Mouse (Mus musculus): ENCODE measurements around the gene Rfx4.

Rfx4 gene

DNA sequence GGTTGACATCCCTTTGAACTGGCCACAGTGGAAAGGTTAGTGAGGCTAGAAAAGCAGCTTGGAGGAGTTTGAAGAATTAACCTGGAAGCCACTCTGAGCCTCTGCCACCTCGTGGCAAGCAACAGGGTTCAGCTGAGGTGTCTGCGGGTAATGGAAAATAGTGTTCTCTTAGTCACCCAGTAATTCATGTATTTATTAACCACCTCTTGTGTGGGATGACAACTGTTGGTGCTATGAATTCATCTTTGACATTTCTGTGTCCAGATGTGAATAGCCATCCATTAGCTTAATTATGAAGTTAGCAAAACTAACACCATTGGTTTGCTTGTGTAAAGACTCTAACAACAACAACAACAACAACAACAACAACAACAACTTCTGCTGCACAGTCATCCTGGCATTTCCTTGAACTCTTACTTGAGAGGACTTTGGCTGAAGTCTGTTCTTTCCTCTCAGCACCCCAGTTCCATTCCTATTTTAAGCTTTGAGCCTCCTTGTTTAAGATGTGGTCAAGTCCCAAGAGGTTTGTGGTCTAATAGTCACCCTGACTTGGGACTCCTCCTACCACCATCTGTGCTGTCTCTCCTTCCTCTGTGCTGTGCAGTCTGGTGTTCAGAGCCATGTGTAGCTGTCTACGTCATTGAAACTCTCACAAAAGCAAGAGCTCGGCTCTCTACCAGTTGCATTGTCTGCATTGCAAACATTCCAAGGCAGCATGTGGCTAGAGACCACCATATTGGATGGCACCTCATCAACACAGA is 60.0 kb downstream of the Rfx4 start:
- no peak for DNase-seq (ENCODE audit: low spot score)

DNA sequence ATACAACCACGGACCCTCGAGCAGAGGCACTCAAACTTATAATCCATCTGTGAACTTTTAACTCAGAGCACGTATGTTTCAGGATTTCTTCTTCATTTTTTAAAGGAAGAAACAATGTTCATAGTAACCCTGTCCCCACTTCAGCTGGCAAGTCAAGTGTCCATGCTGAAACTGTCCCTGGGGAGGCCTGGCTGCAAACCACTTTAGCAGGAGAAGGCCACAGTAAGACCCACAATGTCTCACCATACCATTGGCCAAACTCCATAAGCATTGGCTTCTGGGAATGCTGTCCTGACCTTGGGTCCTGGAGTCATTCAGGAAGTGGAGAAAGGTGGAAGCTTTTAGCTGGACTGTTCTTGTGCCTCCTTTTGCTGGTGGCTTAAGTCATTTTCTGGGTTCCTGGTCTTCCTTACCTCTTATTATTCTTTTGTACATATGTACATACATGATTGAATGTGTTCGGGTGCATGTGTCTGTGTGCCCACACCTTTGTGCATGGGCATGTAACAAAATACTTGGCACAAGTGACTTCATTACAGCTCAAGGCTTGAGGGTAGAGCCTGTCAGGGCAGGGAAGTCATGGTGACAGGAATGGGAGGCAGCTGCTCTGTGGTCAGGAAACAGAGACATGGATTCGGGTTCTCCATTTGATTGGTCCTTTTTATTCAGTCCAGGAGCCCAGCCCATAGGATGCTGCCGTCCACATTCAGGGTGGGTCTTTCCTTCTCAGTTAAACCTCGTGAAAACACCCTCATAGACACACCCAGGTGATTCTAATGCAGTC is 61.4 kb downstream of the Rfx4 start:
- no peak for DNase-seq (ENCODE audit: low spot score)

DNA sequence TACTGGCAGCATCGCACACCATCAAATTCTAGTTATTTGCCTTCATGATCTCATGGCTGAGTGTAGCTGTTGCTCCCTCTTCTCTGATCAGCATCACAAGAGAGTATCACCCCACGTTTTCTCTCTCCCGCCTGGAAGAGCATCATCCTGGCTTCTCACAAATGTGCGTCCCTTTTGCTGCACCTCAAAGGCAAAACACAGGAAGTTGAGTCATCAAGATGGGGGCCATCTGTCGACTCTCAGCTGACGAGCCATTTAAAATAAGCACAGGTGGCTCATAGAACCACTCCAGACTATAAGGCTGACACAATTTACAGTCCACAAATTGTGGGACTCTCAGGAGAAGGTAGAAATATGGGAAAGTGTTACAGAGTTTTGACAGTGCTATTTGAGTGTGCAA is 63.8 kb downstream of the Rfx4 start:
- DNase-seq (ENCODE audit: low spot score) = no peak

DNA sequence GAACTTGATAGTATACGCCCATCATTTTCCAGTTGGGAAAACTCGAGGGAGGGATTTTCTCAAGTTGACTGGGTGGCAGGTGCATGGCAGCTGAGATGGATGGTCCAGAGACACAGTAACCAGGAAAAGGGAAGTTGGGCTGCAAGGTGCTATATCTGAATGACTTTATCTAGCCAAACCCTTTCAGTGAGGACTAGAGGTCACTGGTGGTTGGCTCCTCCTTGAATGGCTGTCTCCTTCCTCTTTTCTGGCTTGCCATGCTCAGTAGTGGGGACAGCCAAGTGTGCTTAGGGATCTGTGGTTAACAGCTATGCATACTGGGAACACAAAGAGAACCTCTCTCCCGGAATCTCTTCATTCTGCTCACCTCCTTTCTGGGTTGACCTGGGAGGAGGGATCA is 64.4 kb downstream of the Rfx4 start:
- DNase-seq (ENCODE audit: low spot score) = no peak

DNA sequence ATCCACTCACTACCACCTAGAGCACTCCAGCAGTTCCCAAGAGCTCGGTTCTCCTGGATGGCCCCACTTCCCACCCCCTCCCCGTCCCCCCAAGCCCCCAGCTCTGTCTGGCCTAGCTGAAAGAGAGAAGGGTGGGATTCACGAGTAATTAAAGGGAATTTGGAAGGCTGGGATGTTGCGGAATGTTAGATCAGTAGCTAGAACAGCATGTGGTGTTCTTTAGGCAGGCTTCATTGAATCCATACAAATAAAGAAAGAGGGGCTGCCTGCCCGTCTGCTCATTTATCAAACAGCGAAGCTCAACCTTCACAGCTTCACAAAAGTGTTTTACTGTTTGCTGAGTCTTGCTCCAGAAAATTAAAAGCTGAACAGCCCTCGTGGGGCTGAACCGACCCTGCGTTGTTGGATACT is 66.9 kb downstream of the Rfx4 start:
- no peak for DNase-seq (ENCODE audit: low spot score)

DNA sequence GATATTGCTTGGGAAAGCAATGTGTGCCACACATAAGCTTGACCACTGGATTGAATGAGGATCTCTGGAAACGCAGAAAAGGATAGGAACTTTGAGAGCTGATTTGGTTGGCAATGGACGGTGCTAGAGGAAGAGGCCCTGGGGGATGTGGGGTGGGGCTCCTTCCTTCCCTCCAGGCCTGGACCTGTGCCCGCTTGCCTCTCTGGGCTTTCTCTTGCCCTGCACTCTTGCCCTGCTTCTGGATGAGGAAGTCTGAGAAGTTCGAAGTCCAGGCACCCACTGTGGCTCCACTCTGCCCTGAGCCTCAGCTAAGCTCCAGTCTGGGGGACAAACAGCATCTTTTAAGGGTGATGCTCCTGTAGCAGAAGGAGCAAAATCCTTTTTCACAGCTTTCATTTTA is 67.8 kb downstream of the Rfx4 start:
- DNase-seq (ENCODE audit: low spot score) = no peak

DNA sequence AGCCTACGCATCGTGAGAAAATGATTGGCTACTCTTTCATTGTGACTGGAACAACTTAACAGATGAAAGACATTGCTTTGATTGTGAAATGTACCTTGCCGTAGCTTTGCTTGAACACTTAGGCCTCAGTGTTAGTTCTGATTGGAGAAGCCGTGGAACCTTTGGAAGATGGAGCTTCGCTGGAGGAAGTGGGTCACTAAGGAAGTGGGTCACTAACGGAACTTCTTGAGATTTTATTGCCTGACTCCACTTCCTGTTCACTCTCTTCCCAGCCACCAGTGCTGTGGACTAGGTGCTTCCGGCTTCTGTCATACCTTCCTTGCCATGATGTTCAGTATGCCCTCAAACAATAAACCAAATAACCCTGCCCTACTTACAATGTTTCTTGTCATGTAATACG is 73.1 kb downstream of the Rfx4 start:
- no peak for DNase-seq (ENCODE audit: low spot score)

DNA sequence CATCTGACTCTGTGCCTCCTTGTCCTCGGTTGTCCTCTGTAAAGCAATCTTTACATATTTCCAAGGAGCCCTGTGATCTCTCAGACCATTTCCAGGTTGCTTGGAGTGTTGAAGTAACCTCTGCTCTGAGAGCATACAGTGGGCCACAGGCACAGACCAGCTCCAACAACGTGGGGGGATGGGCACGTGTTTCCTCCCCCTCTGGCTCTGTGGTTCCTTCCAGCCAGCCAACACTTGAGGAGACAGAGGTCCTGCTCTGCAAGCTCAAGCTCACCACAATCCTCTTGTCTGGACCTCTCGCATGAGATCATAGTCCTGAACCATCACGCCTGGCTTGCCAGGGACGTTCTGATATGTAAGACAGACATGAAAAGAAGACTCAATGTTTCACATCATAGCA is 79.7 kb downstream of the Rfx4 start:
- DNase-seq (ENCODE audit: low spot score) = no peak

DNA sequence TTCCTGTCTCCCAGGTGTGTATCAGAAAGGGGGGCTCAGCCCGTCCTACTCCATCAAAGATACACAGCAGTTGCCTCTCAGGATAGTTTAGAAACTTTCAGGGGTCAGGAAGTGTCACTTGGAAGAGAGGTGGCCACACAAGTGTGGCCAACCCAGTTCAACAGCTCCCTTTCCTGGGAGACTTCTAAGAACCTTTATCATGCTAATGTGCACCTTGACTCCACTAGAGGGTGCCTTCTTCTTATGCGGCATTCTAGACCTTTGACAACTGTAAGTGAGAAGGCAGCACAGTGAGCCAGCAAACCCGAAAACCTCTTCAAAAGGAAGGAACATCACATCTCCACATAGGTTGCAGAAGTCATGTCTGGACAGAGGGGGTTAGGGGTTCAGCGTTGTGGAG is 80.2 kb downstream of the Rfx4 start:
- DNase-seq (ENCODE audit: low spot score) = no peak

DNA sequence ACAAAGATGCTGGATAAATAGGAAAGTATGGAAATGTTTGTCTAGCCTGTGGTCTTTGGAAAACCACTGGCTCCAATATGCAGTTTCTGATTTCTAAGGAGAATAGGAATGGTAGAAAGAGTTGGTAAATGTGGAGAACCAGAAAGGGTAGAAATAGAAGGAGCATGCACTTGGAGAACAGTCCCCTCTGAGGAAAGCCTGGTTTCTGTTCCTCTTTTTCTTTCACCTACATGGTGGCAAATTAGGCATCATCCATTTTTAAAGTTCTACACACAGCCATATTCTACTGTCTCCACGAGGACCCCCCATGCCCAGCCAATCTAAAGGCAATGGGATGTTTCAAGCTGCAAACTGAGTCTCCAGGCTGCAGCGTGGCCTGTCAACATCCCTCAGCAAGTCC is 81.5 kb downstream of the Rfx4 start:
- DNase-seq (ENCODE audit: low spot score) = no peak

DNA sequence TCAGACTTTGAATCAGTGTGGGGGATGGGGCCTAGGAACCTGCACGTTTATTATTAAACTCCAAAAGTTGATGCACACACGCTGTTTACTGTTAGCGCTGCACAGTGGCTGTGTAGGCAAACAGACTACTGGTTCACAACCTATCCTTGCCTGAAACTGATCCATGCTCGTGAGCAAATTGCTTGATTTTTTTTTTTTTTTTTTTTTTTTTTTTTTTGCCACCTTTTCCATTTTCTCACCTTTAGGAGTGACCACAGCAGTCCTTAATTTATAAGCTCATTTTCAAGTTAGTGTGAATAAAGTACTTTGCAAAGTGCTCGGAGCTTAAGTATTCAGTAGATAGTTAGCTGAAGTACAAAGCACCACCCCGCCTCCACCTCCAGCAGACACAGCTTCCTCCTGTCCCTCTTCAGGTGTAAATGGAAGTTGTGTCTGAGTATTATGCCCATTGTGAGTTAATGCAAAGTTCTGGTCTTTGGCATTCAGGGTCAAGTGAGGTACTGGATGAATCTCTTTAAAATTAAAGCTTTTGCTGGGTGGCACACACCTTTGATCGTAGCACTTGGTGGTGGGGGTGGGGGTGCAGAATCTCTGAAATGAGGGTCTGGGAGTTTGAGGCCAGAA is 83.1 kb downstream of the Rfx4 start:
- DNase-seq (ENCODE audit: low spot score) = no peak

DNA sequence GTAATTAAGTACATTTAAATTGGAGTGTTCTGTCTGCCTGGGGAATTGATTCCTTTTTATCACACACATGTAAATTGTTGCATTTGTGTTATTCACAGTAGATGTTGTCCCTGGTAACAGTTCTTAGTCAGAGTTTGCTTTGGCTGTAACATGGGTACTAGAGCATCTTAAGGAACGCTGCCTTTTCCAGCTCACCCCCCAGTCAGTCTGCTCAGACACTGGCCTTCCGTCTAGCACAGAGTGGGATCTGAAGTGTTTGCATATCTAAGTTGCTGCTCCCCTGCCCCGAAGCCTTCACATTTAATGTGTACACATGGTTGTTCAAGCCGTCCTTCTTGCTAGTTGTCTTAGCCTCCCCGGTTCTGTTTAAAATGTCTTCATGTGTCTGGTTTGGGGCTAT is 90.8 kb downstream of the Rfx4 start:
- DNase-seq (ENCODE audit: low spot score) = no peak

DNA sequence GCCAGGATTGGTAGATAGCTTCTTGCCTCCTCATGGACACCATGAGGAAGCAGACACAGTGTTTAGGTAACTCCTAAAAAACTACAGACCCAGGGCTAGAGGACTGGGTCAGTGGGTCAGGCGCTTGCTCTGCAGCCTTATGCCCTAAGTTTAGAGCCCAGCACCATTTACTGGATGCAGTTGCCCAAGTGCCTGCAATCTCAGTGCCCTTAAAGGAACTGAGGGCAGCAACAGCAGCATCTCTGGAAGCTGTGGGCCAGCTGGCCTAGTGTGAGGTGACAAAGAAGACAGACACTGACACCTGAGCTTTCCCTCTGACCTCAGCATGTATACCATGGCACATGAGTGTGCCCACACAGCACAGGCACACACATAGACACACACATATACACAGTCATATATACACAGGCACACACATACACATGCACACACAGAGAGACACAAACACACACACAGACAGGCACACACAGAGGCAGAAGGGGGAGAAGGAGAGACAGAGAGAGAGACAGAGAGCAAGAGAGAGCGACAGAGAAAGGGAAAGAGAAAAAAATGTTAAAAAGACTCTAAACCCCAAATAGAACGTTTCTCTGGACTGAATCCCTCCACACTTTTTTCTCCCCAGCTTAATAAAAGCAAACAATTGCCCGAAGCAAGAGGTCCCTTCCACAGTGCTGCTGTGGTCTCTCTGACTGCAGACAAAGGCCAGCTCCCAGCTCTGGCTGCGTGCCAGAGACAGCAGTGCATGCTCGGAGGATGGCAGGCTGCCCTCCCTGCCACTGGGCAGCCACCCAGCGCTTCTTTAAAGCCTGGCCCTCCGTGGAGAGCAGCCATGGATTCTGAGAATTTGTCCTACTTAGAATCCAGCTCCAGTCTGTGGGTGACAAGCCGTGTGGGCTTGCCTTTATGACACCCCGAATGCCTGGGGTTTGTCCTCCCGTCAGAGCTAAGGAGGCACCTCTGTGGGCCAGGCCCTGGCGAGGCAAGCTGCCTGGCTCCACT is 96.4 kb downstream of the Rfx4 start:
- no peak for DNase-seq (ENCODE audit: low spot score)

DNA sequence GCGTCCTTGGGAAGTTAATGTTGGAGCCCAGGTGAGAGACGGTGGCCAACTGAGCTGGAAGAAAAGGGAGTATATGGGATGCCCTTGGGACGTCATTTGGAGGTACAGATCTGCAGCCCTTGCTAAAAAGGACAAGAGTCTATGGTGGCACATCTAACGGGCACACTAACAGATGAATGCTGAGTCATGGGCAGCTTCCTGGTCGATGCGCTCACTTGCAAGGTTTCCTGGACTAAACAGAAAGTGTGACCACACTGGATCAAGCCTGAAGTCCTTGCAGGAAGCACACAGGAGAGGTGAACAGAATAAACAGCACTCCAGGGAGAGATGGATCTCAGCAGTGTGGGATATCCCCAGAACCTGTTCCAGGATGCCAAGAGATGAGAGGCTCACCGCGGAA is 98.2 kb downstream of the Rfx4 start:
- DNase-seq (ENCODE audit: low spot score) = no peak

DNA sequence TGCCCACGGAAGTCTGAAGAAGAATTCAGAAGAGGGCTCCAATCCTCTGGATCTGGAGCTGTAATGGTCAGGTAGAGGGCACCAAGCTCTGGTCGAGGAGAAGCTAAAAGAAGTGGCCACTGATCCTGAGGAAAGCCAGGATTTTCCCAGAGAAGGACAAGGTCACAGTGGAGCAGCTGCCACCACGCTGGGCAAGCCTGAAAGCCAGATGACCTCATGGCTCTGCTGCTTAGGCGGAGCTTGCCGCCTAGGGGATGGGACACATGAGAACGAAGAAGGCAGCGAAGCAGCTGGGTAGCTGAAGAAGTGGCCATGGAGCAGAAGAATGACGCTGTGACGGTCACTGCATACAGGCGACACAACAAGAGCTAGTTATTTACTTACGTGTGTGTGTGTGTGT is 99.6 kb downstream of the Rfx4 start:
- no peak for DNase-seq (ENCODE audit: low spot score)

DNA sequence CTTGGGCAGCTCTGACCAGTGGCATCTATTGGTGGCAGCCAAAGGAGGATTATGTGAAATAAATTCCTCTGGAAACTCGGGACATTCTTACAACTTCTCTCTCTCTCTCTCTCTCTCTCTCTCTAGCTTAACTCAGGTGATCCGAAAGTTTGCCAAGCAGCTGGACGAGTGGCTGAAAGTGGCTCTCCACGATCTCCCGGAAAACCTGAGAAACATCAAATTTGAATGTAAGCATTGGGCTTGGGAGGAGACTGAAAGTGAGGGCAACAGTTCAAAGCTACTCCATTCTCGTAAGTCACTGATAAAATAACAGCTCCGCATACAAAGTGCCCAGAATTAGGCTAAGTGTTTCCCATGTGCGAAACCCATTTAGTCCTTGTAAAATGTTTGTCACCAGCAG is 102.5 kb downstream of the Rfx4 start:
- DNase-seq (ENCODE audit: low spot score) = no peak

DNA sequence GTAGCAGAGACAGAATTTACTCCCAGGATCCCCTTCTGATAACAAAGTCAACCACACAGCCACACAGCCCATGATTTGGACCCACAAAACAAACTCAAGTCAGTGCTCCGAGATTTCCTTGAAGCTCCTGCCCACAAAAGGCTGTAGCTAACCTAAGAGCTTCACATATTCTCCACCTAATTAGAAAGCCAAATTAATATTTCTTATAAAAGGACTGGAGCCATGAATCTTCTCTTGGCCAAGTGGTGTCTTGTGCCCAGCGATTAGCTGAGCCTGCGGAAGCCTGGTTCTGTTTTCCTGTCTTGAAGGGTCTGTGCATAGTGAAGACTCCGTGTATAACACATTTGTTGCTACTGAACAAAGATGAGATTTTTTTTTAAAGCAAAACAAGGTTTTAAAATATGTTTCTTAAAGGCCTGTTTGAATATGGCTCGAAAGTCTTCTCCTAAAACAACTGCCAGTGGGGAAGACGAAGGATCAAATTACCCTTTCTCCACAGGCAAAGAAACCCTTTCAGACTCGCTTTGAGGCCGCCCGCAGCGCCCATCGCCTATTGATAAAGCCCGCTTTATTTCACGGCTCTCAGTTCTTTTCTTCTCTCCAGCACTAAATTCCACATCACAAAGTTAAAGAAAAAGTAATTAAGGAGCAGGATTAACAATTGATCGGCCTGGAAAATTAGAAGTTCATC is 103.1 kb downstream of the Rfx4 start:
- DNase-seq (ENCODE audit: low spot score) = no peak

DNA sequence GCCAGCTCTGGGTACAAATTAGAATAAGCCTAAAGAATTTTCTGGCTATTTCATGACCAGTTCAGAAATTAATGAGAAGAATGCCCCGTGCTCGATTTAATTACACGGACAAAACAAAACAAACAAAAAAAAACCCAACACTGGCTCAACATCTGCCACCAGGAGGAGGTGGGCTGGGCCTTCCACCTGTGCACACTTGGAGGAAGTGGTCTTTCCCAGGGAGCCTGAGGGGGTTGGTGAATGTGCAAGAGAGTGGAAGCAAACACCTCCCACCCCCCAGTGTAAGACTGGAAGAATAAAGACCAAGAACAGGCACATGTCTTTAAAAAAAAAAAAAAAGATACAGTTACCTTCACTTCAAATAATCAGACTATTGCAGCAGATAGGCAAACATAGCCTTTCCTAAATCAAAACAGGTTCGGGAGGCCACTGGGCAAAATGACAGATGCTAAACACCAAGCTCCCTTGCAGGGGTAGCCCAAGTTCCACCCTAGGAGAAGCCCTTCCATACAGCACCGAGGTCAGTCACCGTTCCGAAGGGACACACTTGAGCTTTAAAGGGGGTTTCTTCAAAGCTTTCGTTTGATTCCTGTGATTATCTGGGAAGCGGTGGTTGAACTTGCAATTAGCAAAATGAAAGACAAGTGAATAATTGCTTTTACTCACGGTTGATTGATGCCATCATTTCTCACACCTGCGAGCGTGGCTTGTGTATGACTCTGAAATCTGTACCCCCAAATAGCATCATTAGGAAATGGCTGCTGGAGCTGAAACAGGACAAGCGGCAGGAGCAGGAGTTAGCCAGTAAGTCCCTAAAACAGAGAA is 103.9 kb downstream of the Rfx4 start:
- no peak for DNase-seq (ENCODE audit: low spot score)

DNA sequence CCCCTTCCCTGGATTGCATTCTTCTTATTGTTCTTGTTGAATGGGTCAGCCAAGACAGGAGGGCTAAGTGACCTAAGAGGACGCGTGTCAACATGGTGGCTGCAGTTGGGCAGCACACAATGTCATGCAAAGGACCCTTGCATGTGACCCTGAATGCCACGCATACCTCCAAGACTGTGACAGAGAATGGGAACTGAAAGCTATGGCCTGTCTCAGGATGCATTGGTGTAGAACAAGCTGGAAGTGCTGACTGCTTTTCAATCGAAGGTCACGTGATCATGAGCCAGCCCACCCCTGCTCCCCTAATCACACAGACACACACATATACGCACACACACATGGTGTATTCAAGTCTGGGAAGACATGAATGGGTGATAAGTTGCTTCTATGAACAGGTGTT is 107.6 kb downstream of the Rfx4 start:
- DNase-seq (ENCODE audit: low spot score) = no peak

DNA sequence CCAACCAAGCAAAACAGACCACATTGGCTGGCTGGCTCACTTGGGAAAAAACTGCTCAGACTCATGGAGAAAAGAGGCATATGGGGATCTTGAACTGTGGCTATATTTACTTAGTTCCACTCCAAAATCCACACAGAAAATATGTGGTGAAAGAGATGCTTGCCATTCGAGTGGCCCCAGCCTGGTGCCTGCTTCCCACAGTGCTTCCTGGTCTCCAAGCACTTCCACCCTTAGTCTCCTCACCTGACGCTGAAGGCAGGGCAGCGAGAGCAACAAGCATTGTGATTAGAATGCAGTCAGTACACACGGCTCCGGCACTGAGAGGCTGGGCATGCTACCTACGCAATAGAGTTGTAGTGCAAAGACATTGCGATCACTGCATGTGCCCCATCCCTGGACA is 111.7 kb downstream of the Rfx4 start:
- no peak for DNase-seq (ENCODE audit: low spot score)

DNA sequence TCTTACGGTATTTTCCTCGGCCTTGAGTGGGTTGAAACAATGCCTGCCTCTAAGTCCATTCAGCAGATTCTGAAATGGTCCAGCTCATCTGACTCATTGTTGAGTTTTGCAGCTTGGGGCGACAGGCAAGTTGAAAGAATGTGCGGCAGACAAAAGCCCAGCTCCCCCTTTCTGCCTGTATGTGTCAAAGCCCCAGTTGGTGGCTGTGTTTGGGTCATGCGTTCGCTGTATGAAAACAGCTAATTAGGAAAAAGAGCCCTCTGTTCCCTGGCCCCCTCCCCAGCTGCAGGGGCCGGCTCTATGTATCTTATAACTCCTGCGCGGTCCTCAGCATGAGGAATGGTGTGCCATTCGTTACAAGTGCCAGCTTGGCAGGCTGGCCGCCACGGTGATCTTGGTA is 115.4 kb downstream of the Rfx4 start:
- no peak for DNase-seq (ENCODE audit: low spot score)
